Mouse (Mus musculus): ENCODE data around the gene Actn3. TPM values are rescaled to one million over a fixed set of nuclear protein-coding genes. Genes with fewer than 3 reads are reported as not detected.
"Not testable (repeated sequence)": the region's sequence is repeated elsewhere in the genome, so short reads cannot be mapped to it uniquely, and the experiment has no call there.

Gene Actn3
- polyA plus RNA-seq, 1 experiment from 2014 or later, result 21.4 TPM

DNA sequence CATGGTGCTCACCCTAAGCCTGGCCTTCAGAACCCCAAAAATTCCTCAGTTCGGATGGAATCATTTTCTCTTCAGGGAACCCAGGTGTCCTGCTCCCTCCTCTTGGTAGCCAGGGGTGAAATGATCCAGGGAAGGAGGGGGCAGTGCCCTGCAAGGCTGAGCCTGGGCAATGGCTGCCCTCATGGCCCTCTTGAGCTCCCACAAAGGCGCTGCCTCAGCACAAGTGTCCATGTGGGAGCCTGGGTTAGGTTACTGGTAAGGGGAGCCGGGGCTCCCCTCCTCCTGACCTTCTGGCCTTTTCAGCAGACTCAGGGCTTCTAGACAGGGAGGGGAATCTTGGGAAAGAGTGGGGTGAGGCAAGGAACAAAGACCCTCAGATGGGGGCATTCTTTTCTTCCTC lies 954 bp downstream of the Actn3 start:
- ATAC-seq (ENCODE audit: low read depth) (no peak), DNase-seq (ENCODE audit: low spot score) (no peak)
- no peaks in the 10 kb centered on the region for H3K9me3 ChIP-seq (ENCODE audit: control insufficient read depth, low read length)
- peak overlapping the region; percentile 83 for H3K4me2 ChIP-seq (ENCODE audit: low read depth, low read length)
- no peaks in the 10 kb centered on the region for H3K27me3 ChIP-seq (replicated peaks; ENCODE audit: control insufficient read depth, insufficient read depth, low read length)
- H3K36me3 ChIP-seq (ENCODE audit: control insufficient read depth, insufficient read depth, low read length), result no peaks in the 10 kb centered on the region
- 54% methylated on average over 3 of the region's 3 CpGs for WGBS
- 0 out of 2 replicates have a peak overlapping the region, but pooled peaks have one; percentile 3 for H3K4me3 ChIP-seq (ENCODE audit: low read depth, low read length)
- H3K9ac ChIP-seq (ENCODE audit: low read depth, low read length), result 0 out of 2 replicates have a peak overlapping the region, but pooled peaks have one; percentile 6
- no peak overlapping the region for H3K27ac ChIP-seq (replicated peaks; ENCODE audit: low read depth, low read length)
- H3K4me1 ChIP-seq (ENCODE audit: control insufficient read depth, insufficient read depth, low read length), result peaks cover 12% of the 10 kb centered on the region; the same call in 1 of the 2 replicates

DNA sequence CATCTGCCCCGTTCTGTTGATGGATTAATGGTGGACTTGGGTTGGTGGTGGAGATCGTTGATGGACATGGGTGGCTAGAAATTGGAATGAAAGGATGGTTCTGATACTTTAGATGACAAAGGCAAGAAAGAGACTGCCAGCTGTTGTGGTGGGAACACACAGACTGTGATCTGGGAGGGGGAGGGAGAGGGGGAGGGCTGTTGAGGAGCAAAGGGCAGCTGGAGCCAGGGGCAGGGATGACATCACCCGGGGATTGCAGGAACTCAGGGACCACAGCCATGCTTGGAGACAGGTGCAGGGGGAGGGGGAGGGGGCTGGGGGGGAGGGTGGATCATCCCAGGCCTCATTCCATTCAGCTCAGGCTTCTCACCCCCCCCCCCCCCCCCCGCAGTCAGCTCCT lies 1.5 kb downstream of the Actn3 start:
- no peak overlapping the region for H3K4me3 ChIP-seq (ENCODE audit: low read depth, low read length)

DNA sequence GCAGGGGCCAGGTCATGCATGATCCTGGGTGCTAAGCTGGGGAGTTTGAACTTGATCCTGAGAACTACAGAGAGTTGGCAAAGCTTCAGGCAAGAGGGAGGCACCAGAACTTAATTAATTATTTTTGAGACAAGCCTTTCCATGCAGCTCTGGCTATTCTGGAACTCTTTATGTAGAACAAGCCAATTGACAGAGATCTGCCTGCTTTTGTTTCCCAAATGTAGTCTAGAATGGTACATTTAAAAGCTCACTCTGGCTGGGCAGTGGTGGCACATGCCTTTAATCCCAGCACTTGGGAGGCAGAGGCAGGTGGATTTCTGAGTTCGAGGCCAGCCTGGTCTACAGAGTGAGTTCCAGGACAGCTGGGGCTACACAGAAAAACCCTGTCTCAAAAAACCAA lies 3.1 kb downstream of the Actn3 start:
- not testable (repeated sequence) for H3K4me3 ChIP-seq (ENCODE audit: low read depth, low read length); ATAC-seq (ENCODE audit: low read depth); H3K4me2 ChIP-seq (ENCODE audit: low read depth, low read length); DNase-seq (ENCODE audit: low spot score); H3K27ac ChIP-seq (replicated peaks; ENCODE audit: low read depth, low read length); H3K36me3 ChIP-seq (ENCODE audit: control insufficient read depth, insufficient read depth, low read length); H3K27me3 ChIP-seq (replicated peaks; ENCODE audit: control insufficient read depth, insufficient read depth, low read length); H3K9me3 ChIP-seq (ENCODE audit: control insufficient read depth, low read length); H3K9ac ChIP-seq (ENCODE audit: low read depth, low read length)
- WGBS, result 95% methylated on average over 1 of the region's 1 CpGs
- peaks cover 12% of the 10 kb centered on the region; the same call in 1 of the 2 replicates for H3K4me1 ChIP-seq (ENCODE audit: control insufficient read depth, insufficient read depth, low read length)

More for the DNA sequence above, 1.5 kb downstream of the Actn3 start:
- H3K27ac ChIP-seq (replicated peaks; ENCODE audit: low read depth, low read length), result no peak overlapping the region
- no peaks in the 10 kb centered on the region for H3K27me3 ChIP-seq (replicated peaks; ENCODE audit: control insufficient read depth, insufficient read depth, low read length)
- ATAC-seq (ENCODE audit: low read depth) (no peak), DNase-seq (ENCODE audit: low spot score) (peak; percentile 63)
- no peaks in the 10 kb centered on the region for H3K36me3 ChIP-seq (ENCODE audit: control insufficient read depth, insufficient read depth, low read length)
- H3K4me1 ChIP-seq (ENCODE audit: control insufficient read depth, insufficient read depth, low read length), result peaks cover 12% of the 10 kb centered on the region; the same call in 1 of the 2 replicates
- WGBS, result 60% methylated on average over 3 of the region's 4 CpGs
- H3K4me2 ChIP-seq (ENCODE audit: low read depth, low read length), result peak overlapping the region; percentile 83; the same call in 1 of the 2 replicates
- H3K9ac ChIP-seq (ENCODE audit: low read depth, low read length), result no peak overlapping the region
- H3K9me3 ChIP-seq (ENCODE audit: control insufficient read depth, low read length), result no peaks in the 10 kb centered on the region

DNA sequence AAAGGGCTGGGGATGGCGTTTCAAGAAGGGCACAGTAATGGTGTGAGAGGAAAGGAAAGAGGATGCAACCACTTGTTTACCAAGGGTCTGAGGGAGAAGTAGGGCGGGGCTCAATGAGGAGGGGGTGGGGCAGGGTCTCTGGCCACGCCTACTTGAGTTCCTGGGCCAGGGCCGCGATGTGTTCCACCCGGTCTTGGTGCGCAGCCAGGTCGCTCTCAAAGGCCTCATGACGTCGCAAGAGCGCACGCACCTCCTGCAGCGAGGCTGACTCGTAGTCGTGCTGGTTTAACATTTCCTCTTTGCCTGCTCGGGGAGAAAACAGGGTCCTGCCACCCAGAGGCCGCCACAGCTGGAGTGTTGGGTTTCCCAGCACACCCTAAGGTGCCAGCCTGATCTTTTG lies 12.6 kb downstream of the Actn3 start:
- Histone ChIP-seq H3K36me3 (ENCODE audit: control insufficient read depth, insufficient read depth, low read length) (no peaks in the 10 kb centered on the region), H3K9me3 (ENCODE audit: control insufficient read depth, low read length) (no peaks in the 10 kb centered on the region), H3K27ac (replicated peaks; ENCODE audit: low read depth, low read length) (no peak overlapping the region), H3K4me3 (ENCODE audit: low read depth, low read length) (no peak overlapping the region), H3K27me3 (replicated peaks; ENCODE audit: control insufficient read depth, insufficient read depth, low read length) (no peaks in the 10 kb centered on the region; the same call in 1 of the 2 replicates), H3K9ac (ENCODE audit: low read depth, low read length) (no peak overlapping the region), H3K4me2 (ENCODE audit: low read depth, low read length) (peak overlapping the region; percentile 39), H3K4me1 (ENCODE audit: control insufficient read depth, insufficient read depth, low read length) (0 out of 2 replicates have a peak, but pooled peaks cover 7% of the 10 kb centered on the region)
- DNase-seq (ENCODE audit: low spot score), result peak; percentile 61
- no peak for ATAC-seq (ENCODE audit: low read depth)
- WGBS, result 7% methylated on average over 17 of the region's 17 CpGs

DNA sequence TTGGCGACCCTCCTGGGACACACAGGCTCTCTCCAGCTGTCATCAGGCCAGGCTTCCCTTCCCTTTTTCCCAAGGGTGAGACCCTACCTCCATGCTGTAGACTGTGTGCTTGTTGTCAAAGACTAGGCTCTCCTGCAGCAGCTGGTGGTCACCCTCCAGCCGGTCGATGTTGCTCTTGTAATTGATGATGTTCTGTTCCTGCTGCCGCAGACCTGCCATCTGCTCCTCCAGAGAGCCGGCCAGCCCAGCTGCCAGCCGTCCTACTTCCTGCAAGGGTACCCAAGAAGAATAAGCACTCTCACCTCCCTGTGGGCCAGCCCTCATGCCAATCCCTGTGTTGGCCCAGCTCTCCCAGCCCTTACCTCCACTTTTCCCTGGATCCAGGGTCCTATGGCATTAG lies 14.7 kb downstream of the Actn3 start:
- H3K27ac ChIP-seq (replicated peaks; ENCODE audit: low read depth, low read length), result no peak overlapping the region
- H3K4me2 ChIP-seq (ENCODE audit: low read depth, low read length), result no peak overlapping the region
- H3K4me3 ChIP-seq (ENCODE audit: low read depth, low read length), result no peak overlapping the region
- 0 out of 2 replicates have a peak, but pooled peaks cover 7% of the 10 kb centered on the region for H3K4me1 ChIP-seq (ENCODE audit: control insufficient read depth, insufficient read depth, low read length)
- no peaks in the 10 kb centered on the region for H3K36me3 ChIP-seq (ENCODE audit: control insufficient read depth, insufficient read depth, low read length)
- no peaks in the 10 kb centered on the region for H3K9me3 ChIP-seq (ENCODE audit: control insufficient read depth, low read length)
- no peak overlapping the region for H3K9ac ChIP-seq (ENCODE audit: low read depth, low read length)
- no peaks in the 10 kb centered on the region; the same call in 1 of the 2 replicates for H3K27me3 ChIP-seq (replicated peaks; ENCODE audit: control insufficient read depth, insufficient read depth, low read length)
- ATAC-seq (ENCODE audit: low read depth) (peak; percentile 30; the same call in 1 of the 2 replicates), DNase-seq (ENCODE audit: low spot score) (no peak)
- 62% methylated on average over 6 of the region's 6 CpGs for WGBS

DNA sequence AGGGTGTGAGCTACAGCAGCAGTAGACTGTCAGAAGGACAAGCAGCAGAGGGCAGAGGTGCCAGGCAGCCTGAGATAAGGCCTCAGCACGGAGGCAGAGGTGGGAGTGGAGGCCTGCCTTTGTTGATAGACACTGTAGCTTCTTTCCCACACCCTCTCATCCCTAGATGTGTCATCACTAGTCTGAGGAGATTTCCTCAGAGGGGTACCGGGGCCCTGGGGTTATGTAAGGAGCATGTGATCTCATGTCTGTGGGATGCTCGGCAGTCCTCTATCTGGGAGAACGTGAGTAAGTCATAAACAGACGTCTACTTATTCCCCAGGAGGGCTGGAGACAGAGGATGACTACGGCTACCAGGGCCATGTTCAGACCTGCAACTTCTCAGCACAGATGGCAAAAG lies 18.6 kb downstream of the Actn3 start:
- ATAC-seq (ENCODE audit: low read depth), result no peak

DNA sequence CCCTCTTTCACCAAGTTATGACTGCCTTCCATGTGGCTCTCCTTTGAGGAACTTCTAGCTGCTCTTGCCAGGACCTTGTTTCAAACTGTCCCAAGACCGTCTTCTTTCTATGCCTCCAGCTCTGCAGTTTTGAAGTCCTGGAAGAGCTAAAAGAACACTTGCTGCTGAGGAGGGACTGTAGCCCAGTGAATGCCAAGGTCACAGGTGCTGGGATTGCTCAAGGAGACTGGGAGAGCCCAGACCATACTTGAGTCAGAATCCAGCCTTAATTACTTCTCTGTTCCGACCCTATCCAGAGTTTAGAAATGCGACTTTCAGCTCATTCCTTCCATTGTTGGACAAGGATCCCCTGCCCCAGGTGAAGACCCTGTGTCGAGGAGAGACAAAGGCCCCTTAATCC lies 21.8 kb downstream of the Actn3 start:
- Histone ChIP-seq H3K27me3 (replicated peaks; ENCODE audit: control insufficient read depth, insufficient read depth, low read length) (no peaks in the 10 kb centered on the region), H3K4me3 (ENCODE audit: low read depth, low read length) (peak overlapping the region; percentile 53; the same call in 1 of the 2 replicates), H3K9me3 (ENCODE audit: control insufficient read depth, low read length) (no peaks in the 10 kb centered on the region), H3K27ac (replicated peaks; ENCODE audit: low read depth, low read length) (no peak overlapping the region), H3K4me2 (ENCODE audit: low read depth, low read length) (peak overlapping the region; percentile 97), H3K36me3 (ENCODE audit: control insufficient read depth, insufficient read depth, low read length) (no peaks in the 10 kb centered on the region), H3K4me1 (ENCODE audit: control insufficient read depth, insufficient read depth, low read length) (0 out of 2 replicates have a peak, but pooled peaks cover 7% of the 10 kb centered on the region), H3K9ac (ENCODE audit: low read depth, low read length) (peak overlapping the region; percentile 68)
- WGBS, result 76% methylated on average over 4 of the region's 4 CpGs
- DNase-seq (ENCODE audit: low spot score), result no peak
- no peak for ATAC-seq (ENCODE audit: low read depth)

More for the DNA sequence above, 18.6 kb downstream of the Actn3 start:
- Histone ChIP-seq H3K9ac (ENCODE audit: low read depth, low read length) (no peak overlapping the region), H3K4me1 (ENCODE audit: control insufficient read depth, insufficient read depth, low read length) (0 out of 2 replicates have a peak, but pooled peaks cover 7% of the 10 kb centered on the region), H3K27ac (replicated peaks; ENCODE audit: low read depth, low read length) (no peak overlapping the region), H3K4me3 (ENCODE audit: low read depth, low read length) (no peak overlapping the region), H3K36me3 (ENCODE audit: control insufficient read depth, insufficient read depth, low read length) (no peaks in the 10 kb centered on the region), H3K4me2 (ENCODE audit: low read depth, low read length) (no peak overlapping the region), H3K9me3 (ENCODE audit: control insufficient read depth, low read length) (no peaks in the 10 kb centered on the region), H3K27me3 (replicated peaks; ENCODE audit: control insufficient read depth, insufficient read depth, low read length) (no peaks in the 10 kb centered on the region)
- WGBS, result 63% methylated on average over 6 of the region's 6 CpGs
- no peak for DNase-seq (ENCODE audit: low spot score)

DNA sequence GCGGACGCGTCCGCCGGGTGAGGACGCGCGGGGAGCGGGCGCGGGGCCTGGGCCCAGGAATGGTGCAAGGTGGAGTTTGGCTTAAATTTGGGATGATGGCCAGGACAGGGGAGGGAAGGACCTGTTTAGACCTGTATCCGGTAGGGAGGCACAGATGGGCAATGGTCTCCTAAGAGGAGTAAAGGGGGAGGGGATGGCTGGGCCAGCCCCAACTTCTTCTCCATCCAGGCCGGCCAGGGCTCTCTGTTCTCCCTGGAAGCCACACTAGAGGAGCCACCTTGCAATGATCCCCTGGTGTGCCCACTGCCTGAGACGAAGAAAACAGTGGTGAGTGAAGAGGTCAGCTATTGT lies 22.3 kb downstream of the Actn3 start:
- Histone ChIP-seq H3K4me3 (ENCODE audit: low read depth, low read length) (peak overlapping the region; percentile 53), H3K9me3 (ENCODE audit: control insufficient read depth, low read length) (no peaks in the 10 kb centered on the region), H3K4me1 (ENCODE audit: control insufficient read depth, insufficient read depth, low read length) (0 out of 2 replicates have a peak, but pooled peaks cover 7% of the 10 kb centered on the region), H3K27me3 (replicated peaks; ENCODE audit: control insufficient read depth, insufficient read depth, low read length) (no peaks in the 10 kb centered on the region), H3K9ac (ENCODE audit: low read depth, low read length) (peak overlapping the region; percentile 68), H3K27ac (replicated peaks; ENCODE audit: low read depth, low read length) (no peak overlapping the region), H3K4me2 (ENCODE audit: low read depth, low read length) (peak overlapping the region; percentile 97), H3K36me3 (ENCODE audit: control insufficient read depth, insufficient read depth, low read length) (no peaks in the 10 kb centered on the region)
- DNase-seq (ENCODE audit: low spot score) (no peak), ATAC-seq (ENCODE audit: low read depth) (peak; percentile 13; the same call in 1 of the 2 replicates)
- 2% methylated on average over 6 of the region's 14 CpGs for WGBS

Measured in embryonic facial prominence, embryonic 14.5 days (tissue).